Mouse (Mus musculus) forebrain, postnatal 0 days (tissue): Measurements from ENCODE around the gene Fbxo9. TPM values are rescaled to one million over a fixed set of nuclear protein-coding genes. Genes with fewer than 3 reads are reported as not detected.

Experiments
- ATAC-seq: fragments of 200-750 bp; cut with Nextera tagmentation; 2 replicates; pipeline ENCODE4 v1.8.0; 2017; ENCODE audit warnings: mild to moderate bottlenecking, moderate library complexity
- DNase-seq: peaks from one replicate; pipeline ENCODE4 v3.0.0-alpha.2; 2015
- H3K27ac ChIP-seq: fragments of 300-500 bp; sonication (generic); 2 replicates; pipeline ENCODE4 v1.5.1; 2014; ENCODE audit warnings: low read depth, mild to moderate bottlenecking, antibody characterized with exemption, low read length, moderate library complexity, mixed read lengths
- H3K27me3 ChIP-seq: fragments of 300-500 bp; sonication (generic); 2 replicates; pipeline ENCODE4 v1.6.1; 2014; ENCODE audit warnings: mild to moderate bottlenecking, low read length, mixed read lengths; ENCODE audit not compliant: insufficient read depth
- H3K36me3 ChIP-seq: fragments of 300-500 bp; sonication (generic); 2 replicates; pipeline ENCODE4 v1.6.1; 2014; ENCODE audit warnings: mild to moderate bottlenecking, moderate library complexity; ENCODE audit not compliant: insufficient read depth
- H3K4me1 ChIP-seq: fragments of 300-500 bp; sonication (generic); 2 replicates; pipeline ENCODE4 v1.6.1; 2014; ENCODE audit warnings: antibody characterized with exemption; ENCODE audit not compliant: insufficient read depth
- H3K4me2 ChIP-seq: fragments of 300-500 bp; sonication (generic); 2 replicates; pipeline ENCODE4 v1.6.1; 2014; ENCODE audit warnings: low read depth, mild to moderate bottlenecking, moderate library complexity
- H3K4me3 ChIP-seq: fragments of 300-500 bp; sonication (generic); 2 replicates; pipeline ENCODE4 v1.5.1; 2014; ENCODE audit warnings: low read depth, low read length, mixed read lengths
- H3K9ac ChIP-seq: fragments of 300-500 bp; sonication (generic); 2 replicates; pipeline ENCODE4 v1.6.1; 2014; ENCODE audit warnings: mild to moderate bottlenecking
- H3K9me3 ChIP-seq: fragments of 300-500 bp; sonication (generic); 2 replicates; pipeline ENCODE4 v1.6.1; 2016; ENCODE audit warnings: low read length
- CTCF ChIP-seq: sonication (generic); IDR thresholded peaks from 2 replicates; pipeline ENCODE4 v1.5.1; 2016; ENCODE audit warnings: antibody characterized with exemption, control low read depth, low read depth
- WGBS: fragments of 180-500 bp; shearing (Covaris S2); extraction: QIAGEN DNeasy Blood & Tissue Kit; methylation state at CpG from one replicate; pipeline ENCODE4 v1.1.7; 2014; 5-methylcytosine and 5-hydroxymethylcytosine counted together
- polyA plus RNA-seq: library from polyadenylated mRNA; unstranded; fragments of >200 nt; fragmentation: Nextera tagmentation; extraction: Ambion mirVana; gene quantifications from 2 replicates; pipeline ENCODE4 v1.2.1, GENCODE M21; 2015
- total RNA-seq: library from RNA; depleted of rRNA; stranded (reverse); fragments of >200 nt; gene quantifications from 2 replicates; pipeline ENCODE4 v1.2.3, GENCODE M21; 2014

The Fbxo9 gene
- total and polyA plus RNA-seq, 2 experiments from 2014 or later: 72.6 to 90.3 TPM

DNA sequence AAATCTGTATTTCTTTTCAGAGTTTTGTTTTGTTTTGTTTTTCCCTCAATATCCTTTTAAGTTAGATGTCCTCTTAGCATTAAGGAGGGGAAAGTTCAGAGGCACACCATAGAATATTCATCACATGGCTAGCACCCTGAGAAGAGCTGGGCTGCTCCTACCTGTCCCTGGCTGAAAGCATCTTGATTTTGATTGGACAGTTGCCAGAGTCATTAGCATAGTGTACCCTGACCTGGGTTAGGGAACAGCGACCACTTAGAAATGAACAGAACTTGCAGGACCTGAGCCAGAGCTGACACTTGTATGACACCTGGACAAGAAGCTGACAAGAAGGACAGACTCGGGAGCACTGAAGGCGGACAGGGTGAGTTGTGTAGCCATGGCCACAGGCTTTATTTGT lies 57.2 kb downstream of the Fbxo9 start, which contains the start of gene Gcm1:
Gene Gcm1 (plus strand): TSS at position 248 of the 400 bp plus-strand sequence.
- H3K27ac ChIP-seq: no peak within 1 kb of the TSS
- no peaks in the 10 kb centered on the region for H3K36me3 ChIP-seq
- no peaks in the 10 kb centered on the region for H3K4me1 ChIP-seq
- H3K27me3 ChIP-seq: no peaks in the 10 kb centered on the region
- no peak for TF ChIP-seq CTCF
- no peak within 1 kb of the TSS for H3K9ac ChIP-seq
- no peak within 1 kb of the TSS for H3K4me3 ChIP-seq
- ATAC-seq (no peak), DNase-seq (no peak)
- no peak within 1 kb of the TSS for H3K4me2 ChIP-seq
- whole genome bisulfite sequencing: 61% methylated on average over 3 of the region's 3 CpGs
- H3K9me3 ChIP-seq: no peaks in the 10 kb centered on the region

DNA sequence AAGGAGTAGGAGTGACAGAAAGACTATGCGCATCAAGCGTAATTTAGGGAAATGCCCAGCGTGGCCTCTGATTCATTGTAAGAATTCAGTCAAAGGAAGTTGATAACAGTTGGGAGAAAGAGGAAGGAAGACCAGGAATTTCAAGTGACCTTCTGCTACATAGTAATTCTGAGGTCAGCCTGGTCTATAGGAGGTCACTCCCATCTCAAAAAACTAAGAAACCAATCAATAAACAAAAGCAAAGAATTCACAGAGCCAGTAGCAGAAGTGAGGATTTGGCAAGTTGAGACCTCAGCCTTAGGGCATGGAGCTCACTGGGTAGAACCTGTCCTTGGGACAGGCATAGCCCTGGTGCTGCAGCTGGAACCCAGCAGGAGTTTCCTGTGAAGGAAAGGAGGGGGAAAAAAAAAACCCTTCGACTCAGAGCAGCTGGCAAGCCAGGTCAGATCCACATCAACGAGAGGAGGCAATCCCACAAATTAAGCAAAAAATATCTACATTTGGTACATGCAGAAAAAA lies 58.4 kb downstream of the Fbxo9 start:
- 68% methylated on average over 5 of the region's 5 CpGs for WGBS
- no peaks in the 10 kb centered on the region for H3K36me3 ChIP-seq

DNA sequence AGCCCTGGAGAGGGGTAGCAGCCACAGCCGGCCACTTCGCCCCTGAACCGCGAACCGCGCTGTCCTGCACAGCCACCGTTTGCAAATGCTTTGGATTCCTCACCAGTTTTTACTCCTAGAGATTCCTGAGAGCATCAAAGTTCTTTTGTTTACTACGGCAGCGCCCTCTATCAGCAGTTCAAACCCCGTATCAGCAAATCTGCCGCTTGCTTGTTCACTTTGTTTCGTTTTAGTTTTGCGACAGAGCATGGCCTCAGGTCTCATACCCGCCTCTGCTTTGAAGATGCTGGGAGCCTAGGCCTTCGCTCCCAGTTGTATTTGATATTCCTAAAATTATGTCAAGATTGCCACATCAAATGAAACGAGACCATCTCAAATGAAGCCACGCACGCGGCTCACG lies 62.1 kb downstream of the Fbxo9 start:
- no peak for TF ChIP-seq CTCF
- Histone ChIP-seq H3K27ac (no peak overlapping the region), H3K9me3 (no peaks in the 10 kb centered on the region), H3K4me2 (no peak overlapping the region), H3K36me3 (no peaks in the 10 kb centered on the region), H3K27me3 (no peaks in the 10 kb centered on the region), H3K4me1 (no peaks in the 10 kb centered on the region), H3K9ac (no peak overlapping the region), H3K4me3 (no peak overlapping the region)
- no peak for ATAC-seq
- no peak for DNase-seq
- WGBS: 64% methylated on average over 20 of the region's 20 CpGs

More for the DNA sequence above, 58.4 kb downstream of the Fbxo9 start:
- Histone ChIP-seq H3K4me2 (no peak overlapping the region), H3K9me3 (no peaks in the 10 kb centered on the region), H3K9ac (no peak overlapping the region), H3K4me3 (no peak overlapping the region), H3K27me3 (no peaks in the 10 kb centered on the region), H3K27ac (no peak overlapping the region), H3K4me1 (no peaks in the 10 kb centered on the region)
- ATAC-seq (no peak), DNase-seq (no peak)
- TF ChIP-seq CTCF: no peak

DNA sequence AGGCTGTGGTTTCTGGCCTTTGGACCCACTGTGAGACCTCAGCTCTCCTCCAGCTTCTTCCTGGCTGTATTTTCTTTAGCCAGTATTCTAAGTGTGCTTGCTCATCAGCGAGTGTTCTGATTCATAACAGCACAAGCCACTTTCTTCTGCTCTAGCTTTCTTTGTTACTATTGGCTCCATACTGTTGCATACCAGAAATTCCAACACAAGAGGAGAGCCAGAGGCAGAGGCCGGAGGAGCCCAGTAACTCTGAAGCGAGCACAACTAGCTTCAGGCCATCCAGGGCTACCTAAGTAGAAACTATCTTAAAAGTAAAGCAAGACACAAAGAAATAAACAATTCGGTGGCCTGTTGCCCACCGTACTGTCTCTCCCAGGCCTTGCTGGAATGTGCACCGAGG lies 63.7 kb downstream of the Fbxo9 start:
- 68% methylated on average over 6 of the region's 6 CpGs for WGBS
- Histone ChIP-seq H3K9me3 (no peaks in the 10 kb centered on the region), H3K4me2 (no peak overlapping the region), H3K9ac (no peak overlapping the region), H3K27ac (no peak overlapping the region), H3K27me3 (no peaks in the 10 kb centered on the region), H3K4me3 (no peak overlapping the region), H3K4me1 (no peaks in the 10 kb centered on the region), H3K36me3 (no peaks in the 10 kb centered on the region)
- DNase-seq (no peak), ATAC-seq (no peak)
- no peak for TF ChIP-seq CTCF

DNA sequence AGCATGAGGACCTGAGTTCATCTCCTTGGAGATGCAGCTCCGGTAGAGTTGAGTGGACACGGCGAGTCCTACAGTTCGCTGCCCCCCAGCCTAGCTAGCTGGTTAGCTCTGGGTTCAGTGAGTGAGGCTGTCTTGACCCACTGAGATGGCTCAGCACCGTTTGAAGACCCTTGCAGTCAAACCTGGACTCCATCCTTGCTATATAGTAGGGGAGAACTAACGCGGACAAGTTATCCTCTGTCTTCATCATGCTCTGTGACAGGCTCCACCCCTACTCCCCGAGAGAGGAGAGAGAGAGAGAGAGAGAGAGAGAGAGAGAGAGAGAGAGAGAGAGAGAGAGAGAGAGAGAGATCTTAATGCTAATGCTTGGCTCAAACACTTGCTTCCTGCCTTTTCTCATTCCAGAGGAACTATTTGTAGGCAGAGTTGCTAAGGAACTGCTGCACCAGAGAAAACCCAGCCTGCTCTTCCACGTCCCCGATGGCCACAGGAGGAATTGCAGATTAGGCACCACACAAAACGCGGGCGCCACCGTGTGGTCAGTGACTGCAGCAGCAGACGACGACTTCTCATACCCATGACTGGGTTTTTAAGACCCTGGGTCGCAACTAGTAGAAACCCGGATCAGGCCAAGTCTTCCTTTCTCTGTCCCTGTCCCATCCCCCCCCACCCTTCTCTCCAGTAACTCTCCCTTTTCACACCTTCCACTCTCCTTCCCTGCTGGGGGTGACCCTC lies 69.9 kb downstream of the Fbxo9 start:
- Histone ChIP-seq H3K9me3 (no peaks in the 10 kb centered on the region), H3K9ac (no peak overlapping the region), H3K27me3 (no peaks in the 10 kb centered on the region), H3K36me3 (no peaks in the 10 kb centered on the region), H3K4me2 (no peak overlapping the region), H3K4me3 (no peak overlapping the region), H3K4me1 (no peaks in the 10 kb centered on the region), H3K27ac (no peak overlapping the region)
- WGBS: 37% methylated on average over 18 of the region's 18 CpGs
- DNase-seq (peak; percentile 89), ATAC-seq (peak; percentile 93)
- peak; percentile 99 for TF ChIP-seq CTCF

DNA sequence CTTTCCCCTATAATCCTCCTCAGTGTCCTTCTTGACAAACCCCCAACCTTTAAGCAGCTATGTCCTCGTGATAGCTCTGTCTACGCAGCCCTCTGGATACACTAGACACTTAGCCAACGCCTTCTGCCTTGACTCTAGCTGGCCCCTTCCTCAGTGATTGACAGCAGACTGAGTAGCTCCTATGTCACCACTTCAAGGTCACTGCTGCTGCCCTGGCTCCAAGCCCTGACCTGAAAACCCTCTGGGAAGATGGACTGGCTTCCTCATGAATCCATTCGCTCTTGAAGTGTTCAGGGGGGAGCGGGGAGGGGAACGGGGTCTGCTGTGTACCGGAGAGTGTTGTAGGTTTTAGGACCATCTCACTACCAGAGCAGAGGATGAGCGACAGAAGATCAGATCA lies 73.0 kb downstream of the Fbxo9 start:
- 92% methylated on average over 8 of the region's 8 CpGs for WGBS
- TF ChIP-seq CTCF: no peak
- no peak overlapping the region for H3K4me3 ChIP-seq
- H3K36me3 ChIP-seq: no peaks in the 10 kb centered on the region
- H3K27me3 ChIP-seq: no peaks in the 10 kb centered on the region
- H3K27ac ChIP-seq: no peak overlapping the region
- no peaks in the 10 kb centered on the region for H3K4me1 ChIP-seq
- ATAC-seq: no peak
- no peak overlapping the region for H3K9ac ChIP-seq
- no peaks in the 10 kb centered on the region for H3K9me3 ChIP-seq
- DNase-seq: no peak
- H3K4me2 ChIP-seq: no peak overlapping the region

DNA sequence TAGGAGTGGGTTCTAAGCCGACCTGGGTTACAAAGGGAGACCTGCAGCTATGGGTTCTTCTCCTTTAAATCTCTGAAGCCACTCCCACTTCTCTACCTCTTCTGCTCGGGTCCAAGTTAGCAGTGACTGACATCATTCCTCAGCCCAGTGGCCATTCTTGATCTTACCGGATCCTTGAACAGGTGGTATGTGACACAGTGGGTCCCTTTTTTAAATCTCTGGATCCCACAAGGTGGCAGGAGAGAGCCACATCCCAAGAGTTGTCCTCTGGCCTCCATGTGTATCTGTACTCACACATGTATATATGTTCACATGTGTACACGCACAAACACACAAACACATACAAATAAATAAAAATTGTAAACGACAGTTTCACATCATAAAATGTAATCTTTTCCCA lies 73.6 kb downstream of the Fbxo9 start:
- no peaks in the 10 kb centered on the region for H3K9me3 ChIP-seq

More for the DNA sequence above, 73.6 kb downstream of the Fbxo9 start:
- Histone ChIP-seq H3K4me1 (no peaks in the 10 kb centered on the region), H3K9ac (no peak overlapping the region), H3K4me2 (no peak overlapping the region), H3K36me3 (no peaks in the 10 kb centered on the region), H3K27me3 (no peaks in the 10 kb centered on the region), H3K4me3 (no peak overlapping the region), H3K27ac (no peak overlapping the region)
- WGBS: 84% methylated on average over 5 of the region's 5 CpGs
- 0 out of 2 replicates have a peak, but pooled peaks have one; percentile 7 for TF ChIP-seq CTCF
- DNase-seq: no peak
- ATAC-seq: no peak
